Mouse (Mus musculus) ES-E14 (cell line): ENCODE results near the gene Pgap3. TPM values are rescaled to one million over a fixed set of nuclear protein-coding genes. Genes with fewer than 3 reads are reported as not detected.

Experiments used
- DNase-seq: peaks from one replicate; pipeline ENCODE4 v3.0.0-alpha.2; 2013; ENCODE audit warnings: low read depth, low spot score
- H3K27ac ChIP-seq: 2 replicates; pipeline ENCODE4 v1.5.1; 2012; ENCODE audit warnings: low read depth, mild to moderate bottlenecking, low read length, moderate library complexity, mixed read lengths; ENCODE audit not compliant: poor library complexity, insufficient read depth, severe bottlenecking
- H3K36me3 ChIP-seq: 2 replicates; pipeline ENCODE4 v1.6.1; 2012; ENCODE audit warnings: mild to moderate bottlenecking, low read length, moderate library complexity, mixed read lengths; ENCODE audit not compliant: control insufficient read depth, poor library complexity, insufficient read depth, severe bottlenecking
- H3K4me1 ChIP-seq, 2 experiments: fragments of 150-350 bp in 1 of 2; sonication (generic) in 1 of 2; 2 replicates each; pipeline ENCODE4 v1.6.1; 2012; ENCODE audit warnings: low read length in 2 of 2, mild to moderate bottlenecking in 1 of 2, mixed read lengths in 1 of 2; ENCODE audit not compliant: control insufficient read depth in 2 of 2, insufficient read depth in 2 of 2, poor library complexity in 1 of 2
- H3K4me3 ChIP-seq, 2 experiments: fragments of 150-350 bp in 1 of 2; sonication (generic) in 1 of 2; 2 replicates each; pipeline ENCODE4 v1.5.1; 2012; ENCODE audit warnings: low read length in 2 of 2, low read depth in 1 of 2, mild to moderate bottlenecking in 1 of 2, mixed read lengths in 1 of 2; ENCODE audit not compliant: insufficient read depth in 1 of 2, poor library complexity in 1 of 2, severe bottlenecking in 1 of 2
- H3K9ac ChIP-seq: 2 replicates; pipeline ENCODE4 v1.6.1; 2012; ENCODE audit warnings: low read depth, mild to moderate bottlenecking, low read length, mixed read lengths; ENCODE audit not compliant: poor library complexity, insufficient read depth, severe bottlenecking
- H3K9me3 ChIP-seq: fragments of 150-350 bp; sonication (generic); 2 replicates; pipeline ENCODE4 v1.6.1; 2012; ENCODE audit warnings: low read depth, mild to moderate bottlenecking, low read length; ENCODE audit not compliant: control insufficient read depth, insufficient read depth
- CHD2 ChIP-seq: IDR thresholded peaks from 2 replicates; pipeline ENCODE4 v1.6.1; 2014; ENCODE audit warnings: mild to moderate bottlenecking, low read depth, low read length, inconsistent platforms
- HCFC1 ChIP-seq: IDR thresholded peaks from 2 replicates; pipeline ENCODE4 v1.6.1; 2012; ENCODE audit warnings: low read length, inconsistent platforms, borderline replicate concordance; ENCODE audit not compliant: insufficient read depth
- MAFK ChIP-seq: IDR thresholded peaks from 2 replicates; pipeline ENCODE4 v1.6.1; 2014; ENCODE audit warnings: mild to moderate bottlenecking, low read depth, low read length, inconsistent platforms; ENCODE audit not compliant: insufficient read depth
- ZC3H11A ChIP-seq: IDR thresholded peaks from 2 replicates; pipeline ENCODE4 v1.6.1; 2012; ENCODE audit warnings: low read depth, mild to moderate bottlenecking, inconsistent platforms, low read length, borderline replicate concordance
- ZNF384 ChIP-seq: IDR thresholded peaks from 2 replicates; pipeline ENCODE4 v1.6.1; 2012; ENCODE audit warnings: low read depth, low read length, inconsistent platforms
- in situ Hi-C, 2 experiments: fragments of 600-800 bp; cut with MboI; formaldehyde crosslinking; loops; one replicate each; pipeline ENCODE4 v1.15.1; 2025; ENCODE audit warnings: low sequenced_read_pairs in 2 of 2, inconsistent platforms in 1 of 2; ENCODE audit not compliant: unreplicated experiment in 2 of 2
- total RNA-seq: library from RNA; depleted of rRNA; stranded (reverse); fragments of 300-350 nt; gene quantifications from 2 replicates; pipeline ENCODE4 v1.2.3, GENCODE M21; 2012

The Pgap3 gene
- total RNA-seq, 1 experiment = 7.4 TPM

- DNase-seq = no peak
- in situ Hi-C loops = no loop called here
These were observed 13.7 kb downstream of the Pgap3 start for GRCm38 (mm10) chr11:98386596-98386995.

GRCm38 (mm10) chr11:98385638-98386585 is 14.4 kb downstream of the Pgap3 start, which contains the start of gene Pnmt:
Pnmt (plus strand) TSS chr11:98386450.
- no peak for TF ChIP-seq CHD2
- no peak for TF ChIP-seq HCFC1
- TF ChIP-seq ZNF384 = no peak
- TF ChIP-seq MAFK = no peak
- TF ChIP-seq ZC3H11A = no peak
- Histone ChIP-seq H3K27ac (no peak within 1 kb of the TSS), H3K4me3 (peak within 1 kb of the TSS in 1 of 2 experiments; percentile 33; a peak in 1 of 4 replicates), H3K36me3 (no peaks in the 10 kb centered on the region), H3K4me1 (peaks cover 0 to 15% of the 10 kb centered on the region in 2 experiments; a peak in 1 of 4 replicates), H3K9me3 (no peaks in the 10 kb centered on the region), H3K9ac (0 out of 2 replicates have a peak within 1 kb of the TSS, but pooled peaks have one; percentile 13)
- no peak for DNase-seq
- in situ Hi-C loops = no loop called here

More at GRCm38 (mm10) chr11:98386596-98386995, 13.7 kb downstream of the Pgap3 start:
- no peak for TF ChIP-seq MAFK
- no peak for TF ChIP-seq ZC3H11A
- no peak overlapping the region for H3K27ac ChIP-seq
- 0 out of 2 replicates have a peak overlapping the region, but pooled peaks have one; percentile 13 for H3K9ac ChIP-seq
- H3K4me1 ChIP-seq = peaks cover 0 to 19% of the 10 kb centered on the region in 2 experiments; a peak in 1 of 4 replicates
- no peaks in the 10 kb centered on the region for H3K36me3 ChIP-seq
- no peaks in the 10 kb centered on the region for H3K9me3 ChIP-seq
- H3K4me3 ChIP-seq = peak overlapping the region in 1 of 2 experiments; percentile 33; a peak in 1 of 4 replicates

DNA sequence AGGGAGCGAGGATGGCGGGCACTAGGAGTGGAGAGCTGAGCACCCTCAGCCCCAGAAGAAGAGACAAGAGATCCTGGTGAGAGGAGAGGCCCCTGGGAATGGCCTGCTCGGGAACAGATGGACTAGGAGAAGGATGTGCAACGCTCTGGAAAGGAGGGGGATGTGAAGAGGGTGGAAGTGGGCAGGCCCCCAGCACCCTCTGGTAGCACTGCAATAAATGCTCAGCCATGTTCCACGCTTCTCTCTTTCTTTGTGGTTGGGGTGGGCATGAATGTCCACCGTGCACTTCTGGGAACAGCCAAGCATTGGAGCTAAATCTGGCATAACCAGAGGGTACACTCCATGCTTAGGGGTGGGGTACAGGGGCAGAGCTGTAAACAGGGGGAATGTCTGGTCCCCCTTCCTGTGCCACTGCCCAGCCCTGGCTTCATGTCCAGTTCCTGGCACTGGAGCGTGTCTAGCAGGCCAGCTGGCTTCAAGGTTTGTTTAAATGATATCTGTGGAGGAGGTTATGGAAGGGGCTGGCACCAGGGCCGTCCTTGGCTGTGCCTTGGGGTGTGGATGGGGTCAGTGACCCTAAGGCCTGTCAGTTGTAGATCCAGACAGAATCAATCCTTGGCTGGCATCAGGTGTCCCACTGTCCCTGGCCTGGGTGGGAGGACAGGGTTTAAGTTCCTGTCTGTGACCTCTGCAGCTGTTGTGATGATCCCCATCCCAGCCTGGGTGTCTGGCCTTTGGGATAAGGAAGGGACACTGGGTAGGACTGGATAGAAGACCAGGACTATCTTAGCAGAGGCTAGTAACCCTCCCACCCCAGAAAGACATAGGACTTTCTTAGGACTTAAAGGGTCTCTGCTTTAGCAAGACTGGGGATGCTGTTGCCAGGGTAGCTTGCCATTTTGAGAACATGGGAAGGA is 15.3 kb downstream of the Pgap3 start:
- no peak for TF ChIP-seq ZC3H11A
- H3K4me1 ChIP-seq = peaks cover 0 to 13% of the 10 kb centered on the region in 2 experiments; a peak in 1 of 4 replicates
- no peak for DNase-seq
- no peak overlapping the region for H3K9ac ChIP-seq
- no peaks in the 10 kb centered on the region for H3K9me3 ChIP-seq
- no peak overlapping the region for H3K27ac ChIP-seq
- in situ Hi-C loops = no loop called here
- H3K4me3 ChIP-seq = peak overlapping the region in 1 of 2 experiments; percentile 35; a peak in 1 of 4 replicates
- H3K36me3 ChIP-seq = peaks cover under 1% of the 10 kb centered on the region; the same call in 1 of the 2 replicates

DNA sequence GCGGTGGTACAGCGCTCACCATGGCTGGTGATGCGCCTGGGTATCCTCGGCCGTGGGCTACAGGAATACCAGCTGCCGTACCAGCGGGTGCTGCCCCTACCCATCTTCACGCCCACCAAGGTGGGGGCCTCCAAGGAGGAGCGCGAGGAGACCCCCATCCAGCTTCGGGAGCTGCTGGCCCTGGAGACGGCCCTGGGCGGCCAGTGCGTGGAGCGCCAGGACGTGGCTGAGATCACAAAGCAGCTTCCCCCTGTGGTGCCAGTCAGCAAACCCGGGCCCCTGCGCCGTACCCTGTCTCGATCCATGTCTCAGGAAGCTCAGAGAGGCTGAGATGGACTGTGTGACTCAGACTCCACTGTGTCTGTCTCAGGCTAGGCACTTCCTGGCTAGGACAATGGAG is 16.1 kb downstream of the Pgap3 start:
- H3K9me3 ChIP-seq = no peaks in the 10 kb centered on the region
- no peak for TF ChIP-seq ZNF384
- TF ChIP-seq ZC3H11A = no peak
- no peak for TF ChIP-seq HCFC1
- no peak for TF ChIP-seq CHD2
- TF ChIP-seq MAFK = no peak
- in situ Hi-C loops = no loop called here
- no peak overlapping the region for H3K27ac ChIP-seq
- DNase-seq = no peak
- peak overlapping the region; percentile 33 to 35; a peak in 2 of 4 replicates for H3K4me3 ChIP-seq
- H3K4me1 ChIP-seq = peaks cover 0 to 10% of the 10 kb centered on the region in 2 experiments; a peak in 1 of 4 replicates
- no peak overlapping the region for H3K9ac ChIP-seq
- H3K36me3 ChIP-seq = peaks cover 6% of the 10 kb centered on the region; the same call in 1 of the 2 replicates
